Mouse (Mus musculus) WW6 (cell line): ENCODE measurements around the gene Strn3.

Experiments
- DNase-seq: peaks from one replicate; pipeline ENCODE4 v3.0.0-alpha.2; 2013; ENCODE audit warnings: low read depth, low spot score

Strn3 gene

GRCm38 (mm10) chr12:51691845-51692632, at the start of gene Strn3:
Gene Strn3, minus strand, starts transcription at chr12:51691897.
- peak; percentile 94 for DNase-seq

GRCm38 (mm10) chr12:51736807-51737206, 45.1 kb upstream of the Strn3 start:
- no peak for DNase-seq

- DNase-seq: no peak
These were observed 44.7 kb upstream of the Strn3 start for GRCm38 (mm10) chr12:51736381-51736780.

GRCm38 (mm10) chr12:51735840-51736271, 44.2 kb upstream of the Strn3 start:
- DNase-seq: no peak

GRCm38 (mm10) chr12:51734605-51735211, 43.0 kb upstream of the Strn3 start:
- DNase-seq: no peak

DNA sequence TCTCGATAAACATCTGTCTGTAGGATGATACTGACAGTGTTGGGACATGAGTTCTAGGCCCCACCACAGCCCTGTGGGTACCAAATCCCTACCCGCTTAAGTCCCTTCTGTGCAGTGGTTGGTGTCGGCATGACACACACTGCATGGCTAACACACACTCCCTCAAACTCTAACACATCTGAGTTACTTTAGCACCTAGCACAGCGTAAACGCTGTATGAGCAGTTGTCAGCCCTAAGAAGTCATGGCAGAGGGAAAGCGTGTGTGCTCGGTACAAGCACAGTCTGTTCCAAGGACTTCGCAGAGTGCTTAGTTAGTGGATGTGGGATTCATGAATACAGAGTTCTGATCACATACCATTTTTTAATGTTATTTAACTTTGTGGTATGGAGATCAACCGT, 38.1 kb upstream of the Strn3 start:
- DNase-seq: no peak

- no peak for DNase-seq
These were observed 37.4 kb upstream of the Strn3 start for GRCm38 (mm10) chr12:51729058-51729457.

- no peak for DNase-seq
These were observed 30.1 kb upstream of the Strn3 start for GRCm38 (mm10) chr12:51721836-51722235.

GRCm38 (mm10) chr12:51718617-51719016, 26.9 kb upstream of the Strn3 start:
- no peak for DNase-seq

GRCm38 (mm10) chr12:51712685-51713084, 21.0 kb upstream of the Strn3 start:
- no peak for DNase-seq

GRCm38 (mm10) chr12:51710154-51710553, 18.5 kb upstream of the Strn3 start:
- no peak for DNase-seq

DNA sequence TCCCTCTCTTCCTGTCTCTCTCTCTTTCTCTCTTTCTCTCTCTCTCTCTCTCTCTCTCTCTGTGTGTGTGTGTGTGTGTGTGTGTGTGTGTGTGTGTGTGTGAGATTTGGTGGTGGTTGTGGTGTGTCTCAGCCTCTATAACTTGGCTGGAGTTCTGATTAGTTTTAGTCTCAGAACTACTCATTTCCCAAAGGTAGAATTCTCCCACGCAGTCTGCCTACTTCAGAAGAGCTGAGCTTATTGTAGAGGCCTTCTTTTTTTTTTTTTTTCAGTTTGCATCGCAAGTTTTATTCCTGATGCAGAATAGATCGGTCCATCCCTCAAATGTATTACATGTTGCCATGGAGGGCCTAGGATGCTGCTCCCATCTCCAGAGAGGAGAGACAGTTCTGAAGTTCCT, 18.0 kb upstream of the Strn3 start:
- no peak for DNase-seq

DNA sequence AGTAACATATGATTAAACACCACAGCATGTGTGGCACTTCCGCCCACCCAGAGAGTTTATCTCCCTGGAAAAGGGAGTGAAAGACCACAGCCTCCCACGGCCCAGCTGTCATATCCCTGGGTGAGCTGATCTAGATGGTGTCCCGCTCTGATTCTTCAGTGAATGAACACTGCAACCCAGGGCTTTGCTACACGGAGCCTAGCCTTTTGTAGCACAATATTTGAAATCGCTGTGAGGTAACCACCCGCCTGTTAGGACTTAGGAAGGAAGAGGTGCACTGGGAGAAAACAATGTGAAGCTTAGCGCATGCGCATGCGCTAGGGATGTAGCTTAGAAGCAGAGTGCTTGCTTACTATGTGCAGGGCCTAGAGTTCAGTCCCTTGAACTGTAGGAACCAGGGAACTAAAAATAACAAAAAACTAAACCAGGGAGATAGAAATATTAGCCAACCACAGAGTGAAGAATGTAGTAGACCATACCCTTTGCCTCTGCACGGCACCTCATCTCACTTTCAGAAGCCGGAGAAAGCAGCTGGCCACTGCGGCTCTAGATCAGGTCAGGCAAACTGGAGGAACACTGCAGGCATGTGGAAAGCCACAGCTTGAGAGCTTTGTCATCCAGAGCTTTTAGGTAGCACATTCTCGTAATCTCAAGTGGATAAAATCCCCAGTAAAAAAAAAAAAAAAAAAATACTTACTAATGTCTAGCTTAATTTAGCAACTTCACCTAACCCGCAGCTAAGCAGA, 17.4 kb upstream of the Strn3 start:
- DNase-seq: no peak

- no peak for DNase-seq
These were observed 15.1 kb upstream of the Strn3 start for GRCm38 (mm10) chr12:51706673-51707235.

DNA sequence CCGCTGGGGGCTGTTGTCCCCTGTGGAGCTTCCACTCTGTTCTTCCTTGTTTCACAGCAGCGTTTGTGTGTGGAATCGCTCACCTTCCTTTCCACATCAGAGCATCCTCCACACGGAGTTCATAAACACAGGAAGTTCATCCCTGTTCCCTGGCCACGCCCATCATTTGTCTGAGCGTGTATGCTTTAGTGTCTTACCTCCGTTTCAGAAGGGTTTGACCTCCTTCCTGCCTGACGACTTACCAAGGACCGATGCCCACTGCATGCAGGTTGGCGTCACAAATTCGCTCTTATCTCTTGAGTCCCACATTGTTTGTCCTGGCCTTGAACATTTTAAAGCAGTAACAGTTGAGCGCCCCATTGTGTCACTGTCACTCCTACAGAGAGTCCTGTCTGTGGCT, 14.1 kb upstream of the Strn3 start:
- no peak for DNase-seq

- DNase-seq: no peak
These were observed 12.9 kb upstream of the Strn3 start for GRCm38 (mm10) chr12:51704572-51704971.

- no peak for DNase-seq
These were observed 12.2 kb upstream of the Strn3 start for GRCm38 (mm10) chr12:51703859-51704258.

DNA sequence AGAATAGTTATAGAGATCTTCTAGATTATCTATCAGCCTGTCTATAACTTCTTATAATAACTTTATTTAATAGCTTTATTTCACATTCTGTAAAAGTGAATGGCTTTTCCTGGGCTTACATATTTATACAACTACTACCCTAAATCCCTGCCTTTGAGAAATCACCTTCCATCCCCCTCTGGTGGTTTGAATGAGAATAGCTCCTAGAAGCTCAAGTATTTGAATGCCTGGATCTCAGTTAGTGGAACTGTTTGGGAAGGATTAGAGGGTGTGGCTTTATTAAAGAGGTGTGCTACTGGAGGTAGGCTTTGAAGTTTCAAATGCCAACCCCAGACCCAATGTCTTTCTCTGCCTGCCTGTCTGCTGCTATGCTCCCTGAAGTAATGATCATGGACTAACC, 10.0 kb upstream of the Strn3 start:
- no peak for DNase-seq

GRCm38 (mm10) chr12:51699623-51700393, 8.1 kb upstream of the Strn3 start:
- no peak for DNase-seq

DNA sequence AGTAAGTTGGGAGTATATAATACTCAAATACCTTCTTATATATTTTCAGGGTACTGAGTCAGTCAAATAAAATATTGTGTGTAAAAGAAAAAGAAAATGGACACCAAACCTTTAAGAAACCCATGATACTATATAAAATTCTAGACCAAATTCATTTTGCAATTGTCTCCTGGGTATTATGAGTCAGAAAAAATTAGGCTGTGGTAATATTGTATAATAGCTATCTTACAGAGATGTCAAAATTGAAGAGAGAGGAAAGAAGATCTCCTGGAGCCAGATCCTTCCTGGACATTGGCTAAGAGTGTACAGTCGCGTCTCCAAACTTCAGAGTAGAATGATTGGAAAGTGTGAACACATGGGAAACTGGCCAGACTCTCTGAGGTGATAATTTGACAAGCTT, 4.5 kb upstream of the Strn3 start:
- no peak for DNase-seq

DNA sequence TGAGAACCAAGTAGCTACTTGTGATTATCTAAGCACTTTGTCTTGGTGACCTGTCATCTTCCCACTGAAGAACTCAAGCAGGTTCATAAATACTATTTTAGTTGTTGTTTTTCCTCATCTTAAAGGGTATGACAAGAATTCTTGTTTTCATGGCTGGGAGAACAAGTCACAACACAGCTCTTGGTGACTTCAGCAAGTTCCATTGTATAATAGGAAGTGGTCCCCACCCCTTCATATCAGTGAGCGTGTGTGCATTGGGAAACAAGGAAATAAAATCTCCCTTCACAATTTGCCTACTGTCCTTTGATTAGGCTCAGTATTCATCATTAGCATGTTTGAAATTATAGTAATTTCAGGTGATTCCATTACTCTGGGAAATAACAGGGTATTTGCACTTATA, 3.3 kb upstream of the Strn3 start:
- no peak for DNase-seq

DNA sequence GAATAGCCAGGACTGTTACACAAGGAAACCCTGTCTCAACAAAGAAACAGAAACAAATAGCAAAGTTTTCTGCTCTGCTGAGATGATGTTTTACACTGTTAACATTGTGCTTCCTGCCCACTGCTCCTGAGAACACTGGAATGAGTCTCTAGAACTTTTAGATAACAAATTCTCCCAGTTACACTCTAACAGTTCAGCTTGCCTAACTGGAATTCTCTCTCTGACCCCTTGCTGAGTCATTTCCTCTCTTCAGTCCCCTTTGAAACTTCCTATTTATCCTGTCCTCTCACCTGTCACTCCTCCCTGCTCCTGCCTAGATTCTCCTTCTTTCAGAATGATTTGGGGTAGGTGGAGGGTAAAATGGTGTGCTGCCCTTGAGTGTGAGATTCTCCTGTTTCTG, 2.4 kb upstream of the Strn3 start:
- no peak for DNase-seq
